Mouse (Mus musculus) ES-Bruce4 (cell line): Measurements from ENCODE around the gene Plin4. TPM values are rescaled to one million over a fixed set of nuclear protein-coding genes. Genes with fewer than 3 reads are reported as not detected.

Experiments
- H3K27ac ChIP-seq: 2 replicates; pipeline ENCODE4 v1.5.1; 2012; ENCODE audit warnings: low read length, inconsistent platforms; ENCODE audit not compliant: insufficient read depth
- H3K27me3 ChIP-seq: 2 replicates; pipeline ENCODE4 v1.6.1; 2012; ENCODE audit warnings: mild to moderate bottlenecking, low read length, inconsistent platforms; ENCODE audit not compliant: control insufficient read depth, poor library complexity, insufficient read depth, severe bottlenecking
- H3K36me3 ChIP-seq: 2 replicates; pipeline ENCODE4 v1.6.1; 2012; ENCODE audit warnings: inconsistent platforms, mild to moderate bottlenecking, low read length, moderate library complexity; ENCODE audit not compliant: control insufficient read depth, poor library complexity, insufficient read depth, severe bottlenecking
- H3K4me1 ChIP-seq: one replicate; pipeline ENCODE4 v1.8.1; 2011; ENCODE audit warnings: low read length; ENCODE audit not compliant: control insufficient read depth, insufficient read depth
- H3K4me3 ChIP-seq: 2 replicates; pipeline ENCODE4 v1.5.1; 2011; ENCODE audit warnings: low read depth, mild to moderate bottlenecking, low read length
- H3K9ac ChIP-seq: 2 replicates; pipeline ENCODE4 v1.6.1; 2012; ENCODE audit warnings: low read depth, mild to moderate bottlenecking, inconsistent platforms; ENCODE audit not compliant: poor library complexity, severe bottlenecking
- H3K9me3 ChIP-seq: replicated peaks from 2 replicates; pipeline ENCODE4 v1.6.1; 2012; ENCODE audit warnings: mild to moderate bottlenecking, low read length, inconsistent platforms; ENCODE audit not compliant: control insufficient read depth, poor library complexity, insufficient read depth, severe bottlenecking
- CTCF ChIP-seq: IDR thresholded peaks from one replicate; pipeline ENCODE4 v1.8.1; 2011; ENCODE audit warnings: low read depth, low read length
- EP300 ChIP-seq: IDR thresholded peaks from 2 replicates; pipeline ENCODE4 v1.6.1; 2011; ENCODE audit warnings: low read depth, low read length; ENCODE audit not compliant: insufficient read depth
- POLR2A ChIP-seq: IDR thresholded peaks from one replicate; pipeline ENCODE4 v1.8.1; 2011; ENCODE audit warnings: low read length; ENCODE audit not compliant: insufficient read depth
- polyA plus RNA-seq: library from polyadenylated mRNA; stranded (reverse); fragments of >200 nt; gene quantifications from 2 replicates; pipeline ENCODE4 v1.2.4, GENCODE M21; 2011; ENCODE audit warnings: low read depth; ENCODE audit not compliant: missing spikeins, insufficient read depth, insufficient read length

The Plin4 gene
- polyA plus RNA-seq, result 0.21 and 0.35 TPM in 2 replicates

DNA sequence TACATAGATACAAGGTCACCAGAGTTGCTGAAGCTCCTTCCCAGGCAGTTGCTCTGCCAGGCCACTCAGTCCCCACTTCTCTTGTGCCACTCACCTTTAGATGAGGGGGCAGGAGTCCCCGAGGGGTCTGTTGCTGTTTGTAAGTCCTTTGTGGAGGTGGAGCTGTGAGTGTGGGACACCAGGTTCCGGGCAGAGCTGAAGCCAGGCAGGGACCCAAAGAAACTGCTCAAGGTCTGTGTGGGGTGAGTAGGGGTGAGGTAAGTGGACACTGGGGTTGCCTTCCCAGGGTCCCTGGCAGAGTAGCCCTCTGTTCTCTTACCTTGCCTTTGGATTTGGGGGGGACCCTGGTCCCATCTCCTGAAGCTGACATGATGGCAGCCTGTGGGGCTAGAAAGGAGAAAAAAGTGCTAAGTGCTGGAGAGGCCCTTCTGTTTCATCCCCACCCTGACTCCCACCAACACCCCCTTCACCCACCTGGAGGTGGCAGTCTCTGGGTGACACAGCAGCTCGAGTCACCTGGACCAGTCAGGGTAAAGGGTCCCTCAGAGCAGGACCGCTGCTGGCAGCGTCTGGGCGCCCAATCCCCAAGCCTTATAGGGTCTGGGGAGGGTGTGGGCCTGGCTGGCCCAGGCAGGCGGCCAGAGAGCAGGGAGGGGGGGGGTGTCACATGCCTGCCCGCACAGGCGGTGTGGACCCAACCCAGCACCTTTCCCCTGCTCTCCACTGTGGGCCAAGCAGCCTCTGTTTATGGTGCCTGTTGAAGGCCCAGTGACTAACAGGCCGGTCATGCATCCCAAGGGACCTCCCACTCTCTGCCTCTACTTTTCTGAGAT lies at the start of gene Plin4:
Gene Plin4 (minus strand): TSS at position 585 of the 833 bp plus-strand sequence.
- H3K27ac ChIP-seq, result no peak within 1 kb of the TSS
- no peaks in the 10 kb centered on the region for H3K4me1 ChIP-seq
- H3K9me3 ChIP-seq, result no peaks in the 10 kb centered on the region
- no peak within 1 kb of the TSS for H3K9ac ChIP-seq
- TF ChIP-seq CTCF (no peak), POLR2A (no peak), EP300 (no peak)
- no peak within 1 kb of the TSS for H3K4me3 ChIP-seq
- H3K27me3 ChIP-seq, result no peaks in the 10 kb centered on the region
- no peaks in the 10 kb centered on the region for H3K36me3 ChIP-seq

DNA sequence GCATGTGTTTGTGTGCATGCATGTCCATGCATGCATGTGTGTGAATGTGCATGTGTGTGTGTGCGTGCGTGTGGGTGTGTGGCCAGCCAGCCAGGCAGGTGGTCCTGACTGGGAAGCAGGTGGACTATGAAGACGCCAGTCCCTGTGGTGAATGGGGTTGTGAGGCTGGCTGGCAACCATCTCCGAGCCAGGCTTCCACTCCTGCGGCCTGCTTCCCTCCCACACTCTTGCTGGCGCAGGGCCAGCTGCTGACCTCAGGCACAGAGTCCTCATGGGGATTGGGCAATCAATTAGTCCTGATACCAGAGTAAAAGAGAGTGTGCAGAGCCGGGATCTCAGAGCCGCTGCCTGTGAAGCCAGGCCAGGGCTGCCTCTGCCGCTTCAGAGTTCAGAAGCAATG lies 44.0 kb upstream of the Plin4 start:
- Histone ChIP-seq H3K4me1 (no peaks in the 10 kb centered on the region), H3K9me3 (no peaks in the 10 kb centered on the region), H3K27me3 (no peaks in the 10 kb centered on the region), H3K9ac (no peak overlapping the region), H3K36me3 (no peaks in the 10 kb centered on the region), H3K27ac (no peak overlapping the region), H3K4me3 (no peak overlapping the region)
- TF ChIP-seq CTCF (no peak), POLR2A (no peak), EP300 (no peak)

DNA sequence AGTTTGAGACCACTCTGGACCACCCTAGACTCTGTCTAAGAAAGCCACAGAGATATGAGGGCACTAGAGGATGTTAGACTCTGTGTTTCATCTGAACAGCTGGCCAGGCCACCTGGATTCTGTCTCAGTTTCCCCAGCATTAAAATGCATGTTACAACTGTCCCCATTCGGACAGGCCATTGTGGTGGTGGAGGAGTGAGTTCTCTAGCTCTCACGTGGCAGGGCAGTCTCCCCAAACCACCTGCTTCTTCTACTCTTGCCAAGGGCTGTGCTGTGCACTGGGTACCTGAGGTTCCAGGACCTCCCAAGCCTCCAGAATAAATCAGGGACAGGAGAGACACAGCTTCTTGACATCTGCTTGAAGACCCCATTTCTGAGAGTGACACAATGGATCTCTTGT lies 40.3 kb upstream of the Plin4 start:
- H3K4me3 ChIP-seq, result no peak overlapping the region
- no peak overlapping the region for H3K27ac ChIP-seq
- no peaks in the 10 kb centered on the region for H3K36me3 ChIP-seq
- H3K4me1 ChIP-seq, result peaks cover 3% of the 10 kb centered on the region
- no peak overlapping the region for H3K9ac ChIP-seq
- TF ChIP-seq CTCF, result no peak
- no peak for TF ChIP-seq EP300
- TF ChIP-seq POLR2A, result no peak
- H3K27me3 ChIP-seq, result no peaks in the 10 kb centered on the region
- H3K9me3 ChIP-seq, result no peaks in the 10 kb centered on the region

DNA sequence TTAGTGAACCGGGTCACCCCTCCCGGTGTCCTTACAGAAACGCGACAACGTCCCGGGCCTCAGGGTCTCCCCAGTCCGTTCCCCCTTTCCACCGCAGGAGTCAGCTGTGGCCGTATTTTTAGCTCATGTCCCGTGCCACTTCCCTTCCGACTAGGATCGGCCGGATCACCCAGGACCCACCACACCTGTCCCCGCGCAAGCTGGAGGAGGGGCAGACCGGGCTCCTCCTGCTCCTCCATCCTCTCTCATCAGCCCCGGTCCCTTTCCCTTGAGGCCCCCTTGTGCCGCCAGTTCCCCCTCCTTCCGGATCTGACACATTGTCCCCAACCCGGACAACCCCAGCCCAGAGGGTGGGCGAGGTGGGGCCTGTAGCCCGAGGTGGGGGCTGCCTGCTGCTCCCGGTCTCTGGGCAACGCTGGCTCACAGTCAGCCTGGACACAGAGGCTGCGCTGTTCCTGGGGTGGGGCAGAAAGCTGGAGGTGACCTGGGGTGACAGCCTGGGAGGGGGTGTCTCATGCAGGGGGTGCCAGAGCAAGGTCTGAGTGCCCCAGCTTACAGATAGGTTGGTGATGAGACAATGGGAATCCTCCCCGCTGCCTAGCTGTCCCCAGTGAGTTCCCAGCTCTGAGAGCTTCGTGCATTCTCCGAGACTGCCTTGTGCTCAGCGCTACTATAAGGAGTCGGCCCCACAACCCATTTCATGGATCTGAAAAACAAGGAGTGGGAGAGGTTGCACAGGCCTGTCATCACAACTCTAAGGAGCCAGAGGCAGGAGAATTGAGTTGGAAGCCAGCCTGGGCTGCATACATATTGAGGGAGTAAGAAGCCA lies 39.4 kb upstream of the Plin4 start:
- Histone ChIP-seq H3K9ac (no peak overlapping the region), H3K36me3 (no peaks in the 10 kb centered on the region), H3K4me3 (peak overlapping the region; percentile 25; the same call in 1 of the 2 replicates), H3K27ac (no peak overlapping the region), H3K27me3 (no peaks in the 10 kb centered on the region), H3K4me1 (peaks cover 3% of the 10 kb centered on the region), H3K9me3 (no peaks in the 10 kb centered on the region)
- TF ChIP-seq CTCF (no peak), POLR2A (no peak), EP300 (no peak)

DNA sequence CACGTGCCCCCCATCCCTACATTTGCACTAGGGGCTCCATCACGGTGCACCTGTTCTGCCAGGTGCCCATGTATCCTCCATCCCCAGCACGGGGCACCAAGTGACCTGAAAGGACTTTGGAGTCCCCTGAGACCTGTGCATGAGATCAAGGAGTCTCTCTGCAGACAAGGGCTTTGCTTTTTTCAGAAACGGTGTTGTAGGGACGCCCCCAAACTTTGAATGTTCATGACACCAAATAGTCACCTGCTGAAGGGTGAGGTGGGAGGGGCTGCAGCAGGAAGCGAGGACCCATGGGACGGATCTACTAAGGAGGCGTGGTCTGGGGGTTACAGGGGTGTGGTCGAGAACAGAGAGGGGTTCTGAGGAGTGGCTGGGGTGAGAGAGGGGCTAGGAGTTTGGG lies 38.7 kb upstream of the Plin4 start:
- no peak overlapping the region for H3K4me3 ChIP-seq
- peaks cover 3% of the 10 kb centered on the region for H3K4me1 ChIP-seq
- no peak overlapping the region for H3K27ac ChIP-seq
- TF ChIP-seq EP300 (no peak), CTCF (no peak), POLR2A (no peak)
- H3K9me3 ChIP-seq, result no peaks in the 10 kb centered on the region
- H3K36me3 ChIP-seq, result no peaks in the 10 kb centered on the region
- H3K9ac ChIP-seq, result no peak overlapping the region
- H3K27me3 ChIP-seq, result no peaks in the 10 kb centered on the region

DNA sequence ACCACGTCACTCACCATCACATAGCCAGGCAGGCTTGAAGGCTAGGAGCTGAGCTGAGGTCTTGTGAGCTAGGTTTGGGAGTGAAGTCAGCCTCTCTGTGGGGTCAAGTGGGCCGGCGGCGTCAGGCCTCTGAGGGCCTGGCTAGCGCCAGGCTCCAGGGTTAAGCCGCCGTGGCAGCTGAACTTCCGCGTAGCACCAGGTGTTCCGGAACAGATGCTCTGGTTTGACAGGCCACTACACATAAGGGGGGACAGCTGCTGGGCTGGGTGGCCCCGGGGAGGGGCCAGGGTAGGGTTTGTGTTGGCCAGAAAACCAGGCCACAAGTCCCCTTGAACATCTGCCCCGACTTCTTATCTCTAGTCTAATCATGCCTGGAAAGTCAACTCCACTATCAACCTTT lies 37.8 kb upstream of the Plin4 start:
- no peaks in the 10 kb centered on the region for H3K27me3 ChIP-seq
- no peak overlapping the region for H3K27ac ChIP-seq
- H3K4me1 ChIP-seq, result peaks cover 3% of the 10 kb centered on the region
- H3K9ac ChIP-seq, result no peak overlapping the region
- H3K9me3 ChIP-seq, result no peaks in the 10 kb centered on the region
- no peaks in the 10 kb centered on the region for H3K36me3 ChIP-seq
- no peak overlapping the region for H3K4me3 ChIP-seq
- TF ChIP-seq EP300 (no peak), CTCF (no peak), POLR2A (no peak)
